Mouse (Mus musculus) cortical plate, adult 2 months (tissue): ENCODE data around the gene Tprg. TPM values are rescaled to one million over a fixed set of nuclear protein-coding genes. Genes with fewer than 3 reads are reported as not detected.

Experiments used
- H3K27ac ChIP-seq: fragments of 200-500 bp; 2 replicates; pipeline ENCODE4 v1.5.1; 2012; ENCODE audit warnings: low read length, control low read depth, inconsistent platforms; ENCODE audit not compliant: insufficient read depth
- H3K4me1 ChIP-seq: fragments of 200-500 bp; 2 replicates; pipeline ENCODE4 v1.6.1; 2011; ENCODE audit warnings: low read length; ENCODE audit not compliant: control insufficient read depth, insufficient read depth
- H3K4me3 ChIP-seq: fragments of 200-500 bp; 2 replicates; pipeline ENCODE4 v1.5.1; 2011; ENCODE audit warnings: mild to moderate bottlenecking, low read length, control low read depth; ENCODE audit not compliant: insufficient read depth
- CTCF ChIP-seq: fragments of 200-500 bp; IDR thresholded peaks from 2 replicates; pipeline ENCODE4 v1.5.1; 2011; ENCODE audit warnings: mild to moderate bottlenecking, control low read depth, low read length; ENCODE audit not compliant: insufficient read depth; ENCODE audit errors: extremely low read depth
- POLR2A ChIP-seq: fragments of 200-500 bp; IDR thresholded peaks from 2 replicates; pipeline ENCODE4 v1.6.1; 2011; ENCODE audit warnings: mild to moderate bottlenecking, low read length, control low read depth; ENCODE audit not compliant: insufficient read depth; ENCODE audit errors: extremely low read depth
- polyA plus RNA-seq: library from polyadenylated mRNA; depleted of rRNA; stranded (reverse); fragments of >200 nt; gene quantifications from 2 replicates; pipeline ENCODE4 v1.2.3, GENCODE M21; 2012

Gene Tprg
- polyA plus RNA-seq, 1 experiment = not detected

DNA sequence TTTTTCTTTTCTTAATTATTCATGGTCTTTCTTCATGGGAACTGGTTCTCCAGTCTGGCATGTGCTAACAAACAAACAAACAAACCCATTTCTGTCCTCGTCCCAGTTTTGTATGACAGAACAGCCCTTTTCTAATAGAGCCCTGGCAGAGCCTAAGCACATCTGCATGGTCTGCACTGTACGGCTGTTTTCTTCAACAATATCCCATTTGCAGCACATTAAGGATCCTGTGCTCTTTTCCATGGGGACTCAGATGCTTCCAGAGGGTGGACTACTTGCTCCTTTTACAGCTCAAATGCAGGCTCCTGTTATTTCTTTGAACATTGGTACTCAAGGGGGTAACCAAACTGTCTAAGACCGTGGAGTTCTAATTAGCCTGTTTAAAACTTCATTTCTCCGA is 178.1 kb downstream of the Tprg start:
- H3K4me3 ChIP-seq = no peak overlapping the region
- TF ChIP-seq CTCF (no peak), POLR2A (no peak)
- H3K27ac ChIP-seq = no peak overlapping the region
- peaks cover 2% of the 10 kb centered on the region; the same call in 1 of the 2 replicates for H3K4me1 ChIP-seq

DNA sequence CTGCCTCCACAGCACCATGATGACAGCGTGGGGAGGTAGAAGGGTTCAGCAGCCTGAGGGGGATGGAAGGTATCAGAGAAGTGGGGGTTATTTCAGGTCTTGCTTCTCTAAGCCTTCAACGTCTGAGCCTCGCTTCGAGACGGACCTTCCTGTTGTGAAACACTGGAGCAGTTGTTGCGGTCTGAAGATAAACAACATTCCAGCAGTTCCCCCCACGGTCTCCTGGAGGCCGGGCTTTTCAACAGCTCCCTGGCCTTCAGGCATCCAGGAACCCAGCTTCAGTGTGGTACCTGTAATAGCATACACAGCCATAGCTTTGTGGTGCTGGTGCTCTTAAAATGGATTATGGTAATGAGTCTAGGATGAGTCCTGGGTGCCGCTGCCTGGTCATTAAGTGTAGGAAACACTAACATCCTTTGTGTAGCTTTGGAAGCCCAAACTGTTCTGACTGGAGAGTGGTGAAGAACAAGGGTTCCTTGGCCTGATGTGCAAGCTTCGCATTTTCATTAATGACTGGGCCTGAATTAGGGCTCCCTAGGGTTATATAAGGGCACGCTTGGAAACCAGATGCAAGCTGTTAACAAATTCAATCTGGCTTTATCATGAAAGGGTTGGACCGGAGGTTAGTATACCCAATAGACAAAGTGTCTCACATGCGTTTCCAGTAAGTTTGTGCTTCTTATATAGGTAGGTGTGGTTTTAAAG is 179.0 kb downstream of the Tprg start:
- H3K27ac ChIP-seq = peak overlapping the region; percentile 46; the same call in 1 of the 2 replicates
- H3K4me3 ChIP-seq = no peak overlapping the region
- TF ChIP-seq POLR2A (no peak), CTCF (no peak)
- H3K4me1 ChIP-seq = peaks cover 2% of the 10 kb centered on the region; the same call in 1 of the 2 replicates

DNA sequence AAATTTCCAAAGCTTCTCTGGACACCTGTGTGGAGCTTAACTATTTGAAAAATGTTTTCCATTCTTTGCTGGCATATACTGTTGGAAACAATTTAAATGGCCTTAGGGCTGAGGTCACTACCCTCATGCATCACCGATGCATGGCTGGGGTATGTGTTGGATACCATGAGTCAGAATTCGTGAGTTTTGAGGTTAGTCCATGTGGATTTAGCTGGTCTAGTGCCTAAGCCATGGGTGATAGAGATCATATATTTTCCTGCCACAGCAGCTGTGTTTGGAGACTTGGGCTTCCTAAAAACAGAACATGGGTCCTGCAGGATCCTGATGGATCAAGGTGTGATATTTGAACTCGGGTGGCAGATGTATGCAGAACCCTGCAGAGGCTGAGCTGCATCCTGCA is 181.4 kb downstream of the Tprg start:
- no peak overlapping the region for H3K4me3 ChIP-seq
- H3K4me1 ChIP-seq = peaks cover 2% of the 10 kb centered on the region; the same call in 1 of the 2 replicates
- H3K27ac ChIP-seq = no peak overlapping the region
- TF ChIP-seq CTCF (no peak), POLR2A (no peak)

DNA sequence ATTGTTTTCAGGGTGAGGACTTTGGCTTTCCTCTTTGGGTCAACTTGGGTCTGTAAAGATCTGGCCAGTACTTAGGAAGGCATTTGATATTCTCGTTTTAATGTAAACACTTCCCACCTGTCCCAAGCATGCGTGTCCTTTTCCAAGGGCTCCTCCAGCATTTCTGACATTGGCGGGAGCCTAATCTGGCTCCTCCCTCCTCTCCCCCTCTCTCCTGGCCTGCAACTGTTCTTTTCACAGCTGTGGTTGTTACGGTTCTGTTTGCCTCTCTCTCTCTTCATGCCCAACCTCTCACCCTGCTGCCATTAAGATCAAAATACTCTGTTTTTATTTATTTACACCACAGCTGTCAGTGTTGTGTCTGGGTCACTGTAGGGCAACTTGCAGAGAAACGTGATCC is 182.0 kb downstream of the Tprg start:
- TF ChIP-seq POLR2A (no peak), CTCF (no peak)
- H3K4me1 ChIP-seq = peaks cover 2% of the 10 kb centered on the region; the same call in 1 of the 2 replicates
- no peak overlapping the region for H3K4me3 ChIP-seq
- H3K27ac ChIP-seq = no peak overlapping the region
